Mouse (Mus musculus) small intestine, adult 2 months (tissue): ENCODE measurements around the gene Jade2. TPM values are rescaled to one million over a fixed set of nuclear protein-coding genes. Genes with fewer than 3 reads are reported as not detected.

Experiments used
- H3K27ac ChIP-seq: fragments of 200-500 bp; 2 replicates; pipeline ENCODE4 v1.5.1; 2012; ENCODE audit warnings: low read depth, low read length, control low read depth, inconsistent platforms; ENCODE audit not compliant: insufficient read depth
- H3K27me3 ChIP-seq: fragments of 200-500 bp; 2 replicates; pipeline ENCODE4 v1.6.1; 2012; ENCODE audit warnings: mild to moderate bottlenecking, moderate library complexity, low read length, inconsistent platforms; ENCODE audit not compliant: control insufficient read depth, insufficient read depth
- H3K36me3 ChIP-seq: fragments of 200-500 bp; 2 replicates; pipeline ENCODE4 v1.6.1; 2012; ENCODE audit warnings: mild to moderate bottlenecking, low read length, control low read depth, inconsistent platforms; ENCODE audit not compliant: control insufficient read depth, insufficient read depth
- H3K4me1 ChIP-seq: fragments of 200-500 bp; 2 replicates; pipeline ENCODE4 v1.6.1; 2012; ENCODE audit warnings: low read length, inconsistent platforms, mixed read lengths; ENCODE audit not compliant: control insufficient read depth, insufficient read depth, insufficient read length
- H3K4me3 ChIP-seq: fragments of 200-500 bp; 2 replicates; pipeline ENCODE4 v1.5.1; 2012; ENCODE audit warnings: low read depth, mild to moderate bottlenecking, control low read depth, inconsistent platforms, low read length, moderate library complexity
- CTCF ChIP-seq: fragments of 200-500 bp; IDR thresholded peaks from 2 replicates; pipeline ENCODE4 v1.5.1; 2012; ENCODE audit warnings: low read depth, mild to moderate bottlenecking, control low read depth, inconsistent platforms, low read length, moderate library complexity, mixed read lengths; ENCODE audit not compliant: insufficient replicate concordance, insufficient read length; ENCODE audit errors: extremely low read depth
- POLR2A ChIP-seq: fragments of 200-500 bp; IDR thresholded peaks from 2 replicates; pipeline ENCODE4 v1.6.1; 2012; ENCODE audit warnings: low read depth, mild to moderate bottlenecking, control low read depth, inconsistent platforms, low read length, moderate library complexity
- WGBS: fragments of 180-500 bp; shearing (Covaris S2); methylation state at CpG from one replicate; pipeline ENCODE4 v1.1.7; 2018; 5-methylcytosine and 5-hydroxymethylcytosine counted together
- polyA plus RNA-seq: library from polyadenylated mRNA; depleted of rRNA; stranded (reverse); fragments of >200 nt; gene quantifications from 2 replicates; pipeline ENCODE4 v1.2.3, GENCODE M21; 2012

Gene Jade2
- polyA plus RNA-seq, 1 experiment, result 6.3 TPM

DNA sequence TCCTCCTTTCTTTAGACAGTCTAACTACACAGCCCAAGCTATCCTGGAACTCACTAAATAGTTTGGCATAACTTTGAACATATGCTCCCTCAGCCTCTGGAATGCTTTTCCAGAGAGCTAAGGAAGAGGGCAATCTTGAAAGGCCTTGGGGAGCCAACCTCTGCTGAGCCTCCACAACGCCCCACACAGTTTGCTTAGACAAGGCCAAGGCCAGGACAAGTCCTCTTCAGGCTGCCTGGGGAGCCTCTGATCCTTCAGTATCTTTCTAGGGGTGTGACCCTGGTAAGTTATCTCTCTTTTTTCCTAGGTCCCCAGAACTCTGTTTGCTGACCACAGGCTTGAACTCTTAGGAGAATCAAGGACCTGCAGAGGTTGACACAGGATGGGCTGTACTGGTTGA, 26.6 kb upstream of the Jade2 start:
- Histone ChIP-seq H3K27me3 (no peaks in the 10 kb centered on the region), H3K4me3 (no peak overlapping the region), H3K36me3 (no peaks in the 10 kb centered on the region), H3K27ac (peak overlapping the region; percentile 55), H3K4me1 (peaks cover 22% of the 10 kb centered on the region; the same call in 1 of the 2 replicates)
- TF ChIP-seq CTCF, result no peak
- TF ChIP-seq POLR2A, result no peak
- WGBS, result 9% methylated on average over 1 of the region's 1 CpGs

DNA sequence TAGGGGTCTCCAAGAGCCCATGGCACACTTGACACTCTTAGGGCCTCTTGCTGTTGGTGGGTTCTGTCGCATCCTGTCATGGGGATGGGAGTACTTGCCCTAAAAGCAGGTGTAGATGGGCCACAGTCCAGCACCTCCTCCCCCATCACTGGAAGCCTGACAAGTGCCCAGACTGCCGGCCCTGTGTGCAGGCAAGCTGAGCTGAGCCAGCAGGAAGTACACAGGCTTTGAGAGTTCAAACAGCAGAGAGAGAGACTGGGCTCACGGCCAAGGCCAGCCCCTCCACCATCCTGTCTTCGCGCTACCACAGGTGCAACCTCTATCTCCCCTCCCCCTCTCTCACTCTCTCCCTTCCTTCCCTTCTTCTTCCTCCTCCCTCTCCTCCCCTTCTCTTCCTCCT, 26.2 kb upstream of the Jade2 start:
- no peaks in the 10 kb centered on the region for H3K36me3 ChIP-seq
- 3% methylated on average over 5 of the region's 5 CpGs for WGBS
- TF ChIP-seq CTCF, result no peak
- TF ChIP-seq POLR2A, result no peak; the same call in 1 of the 2 replicates
- H3K4me1 ChIP-seq, result peaks cover 22% of the 10 kb centered on the region; the same call in 1 of the 2 replicates
- H3K27ac ChIP-seq, result peak overlapping the region; percentile 55
- H3K27me3 ChIP-seq, result no peaks in the 10 kb centered on the region
- no peak overlapping the region for H3K4me3 ChIP-seq

DNA sequence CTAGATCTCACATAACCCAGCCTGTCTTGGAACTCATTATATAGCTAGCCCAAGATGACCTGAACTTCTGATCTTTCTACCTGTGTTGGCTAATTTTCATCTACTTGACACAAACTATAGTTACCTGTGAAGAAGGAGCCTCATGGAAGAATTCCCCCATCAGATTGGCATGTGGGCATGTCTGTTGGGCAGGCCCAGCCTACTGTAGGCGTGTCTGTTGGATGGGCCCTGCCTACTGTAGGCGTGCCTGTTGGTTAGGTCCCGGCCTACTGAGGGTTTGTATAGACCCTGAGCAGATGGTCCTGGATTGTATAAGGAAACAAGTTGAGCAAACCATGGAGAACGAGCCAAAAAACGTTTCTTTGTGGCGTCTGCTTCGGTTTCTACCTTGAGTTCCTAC, 24.3 kb upstream of the Jade2 start:
- peak overlapping the region; percentile 61; the same call in 1 of the 2 replicates for H3K27ac ChIP-seq
- H3K27me3 ChIP-seq, result no peaks in the 10 kb centered on the region
- H3K4me3 ChIP-seq, result no peak overlapping the region
- 43% methylated on average over 7 of the region's 7 CpGs for WGBS
- H3K4me1 ChIP-seq, result peaks cover 35% of the 10 kb centered on the region; the same call in 1 of the 2 replicates
- no peak for TF ChIP-seq POLR2A
- TF ChIP-seq CTCF, result no peak
- H3K36me3 ChIP-seq, result no peaks in the 10 kb centered on the region

DNA sequence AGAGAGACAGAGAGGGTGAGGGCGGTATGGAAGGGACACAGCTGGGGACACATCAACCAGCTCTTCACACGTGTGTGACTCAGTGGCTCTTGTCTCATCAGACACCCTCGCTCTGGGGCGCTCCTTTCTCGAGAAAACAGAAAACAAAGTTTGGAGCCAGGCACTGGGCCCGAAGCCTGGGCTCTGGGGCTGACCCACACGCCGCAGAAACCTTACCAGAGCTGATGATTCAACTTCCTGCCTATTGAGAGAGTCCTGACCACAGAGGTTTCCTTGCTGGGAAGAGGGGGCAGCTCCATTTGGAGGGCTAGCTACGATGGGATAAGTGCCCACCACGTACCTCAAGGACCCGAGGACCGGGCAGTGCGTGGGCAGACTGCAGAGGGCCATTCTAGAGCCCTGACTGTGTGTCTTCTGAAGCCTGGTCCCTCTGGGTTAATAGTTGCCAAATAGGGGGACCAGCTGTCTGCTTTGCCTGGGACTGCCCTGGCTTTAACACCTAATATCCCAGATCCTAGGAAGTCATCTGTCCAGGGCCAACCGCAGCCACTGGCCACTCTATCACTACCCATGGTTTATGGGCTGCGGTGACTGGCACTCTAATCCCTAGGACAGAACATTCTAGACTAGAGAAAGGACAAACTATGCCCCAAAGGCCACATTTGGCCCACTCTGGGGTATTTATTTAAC, 23.7 kb upstream of the Jade2 start:
- WGBS, result 86% methylated on average over 15 of the region's 15 CpGs
- Histone ChIP-seq H3K4me1 (peaks cover 35% of the 10 kb centered on the region; the same call in 1 of the 2 replicates), H3K27me3 (no peaks in the 10 kb centered on the region), H3K36me3 (no peaks in the 10 kb centered on the region), H3K4me3 (no peak overlapping the region), H3K27ac (no peak overlapping the region)
- no peak for TF ChIP-seq CTCF
- no peak for TF ChIP-seq POLR2A

- peak overlapping the region; percentile 72 for H3K4me3 ChIP-seq
- 34% methylated on average over 4 of the region's 4 CpGs for WGBS
These were observed 19.5 kb upstream of the Jade2 start for GRCm38 (mm10) chr11:51876943-51877344.

DNA sequence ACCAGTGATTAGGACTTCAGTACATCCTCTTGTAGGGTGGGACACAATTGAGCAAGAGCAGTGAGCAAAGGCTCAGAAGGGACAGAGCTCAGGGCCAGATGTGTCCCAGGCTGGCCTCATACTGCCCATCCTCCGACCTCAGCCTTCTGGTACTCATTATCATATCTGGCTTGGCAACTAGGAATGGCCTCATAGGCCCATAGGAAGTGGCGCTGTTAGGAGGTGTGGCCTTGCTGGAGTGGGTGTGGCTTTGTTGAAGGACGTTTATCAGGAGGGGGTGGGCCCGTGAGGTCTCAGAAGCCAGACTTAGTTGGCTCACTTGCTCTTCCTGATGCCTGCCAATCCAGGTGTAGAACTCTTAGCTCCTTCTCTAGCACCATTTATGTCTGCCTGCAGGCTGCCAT, 18.3 kb upstream of the Jade2 start:
- Histone ChIP-seq H3K4me1 (peaks cover 26% of the 10 kb centered on the region; the same call in 1 of the 2 replicates), H3K27me3 (no peaks in the 10 kb centered on the region), H3K4me3 (no peak overlapping the region; the same call in 1 of the 2 replicates), H3K27ac (peak overlapping the region; percentile 100), H3K36me3 (no peaks in the 10 kb centered on the region)
- 11% methylated on average over 4 of the region's 4 CpGs for WGBS
- TF ChIP-seq POLR2A (peak; percentile 92), CTCF (no peak)

More at GRCm38 (mm10) chr11:51876943-51877344, 19.5 kb upstream of the Jade2 start:
- H3K4me1 ChIP-seq, result peaks cover 31% of the 10 kb centered on the region; the same call in 1 of the 2 replicates
- H3K27me3 ChIP-seq, result no peaks in the 10 kb centered on the region
- TF ChIP-seq POLR2A (peak; percentile 96), CTCF (no peak)
- H3K36me3 ChIP-seq, result no peaks in the 10 kb centered on the region
- peak overlapping the region; percentile 100 for H3K27ac ChIP-seq

DNA sequence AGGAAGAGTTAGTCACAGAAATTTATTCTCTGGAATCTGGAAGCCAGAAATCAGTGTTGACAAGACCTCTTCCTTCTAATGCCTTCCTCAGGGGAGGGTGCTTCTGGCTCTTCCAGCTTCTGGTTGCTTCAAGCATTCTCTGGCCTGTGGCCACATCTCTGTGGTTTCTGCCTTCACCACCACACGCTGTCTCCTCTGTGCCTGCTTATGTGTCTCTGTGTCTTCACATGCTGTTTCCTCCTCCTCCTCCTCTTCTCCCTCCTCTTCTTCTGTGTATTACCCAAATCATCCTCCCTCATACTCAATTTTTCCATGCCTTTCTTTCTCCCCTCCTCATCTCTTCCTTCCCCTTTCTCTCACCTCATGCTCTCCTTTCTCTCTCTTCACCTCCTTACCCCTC, 17.6 kb upstream of the Jade2 start:
- Histone ChIP-seq H3K27ac (peak overlapping the region; percentile 67; the same call in 1 of the 2 replicates), H3K4me1 (peaks cover 26% of the 10 kb centered on the region; the same call in 1 of the 2 replicates), H3K36me3 (no peaks in the 10 kb centered on the region), H3K4me3 (no peak overlapping the region), H3K27me3 (no peaks in the 10 kb centered on the region)
- WGBS, result 41% methylated on average over 1 of the region's 1 CpGs
- TF ChIP-seq POLR2A, result no peak
- TF ChIP-seq CTCF, result no peak
